Mouse (Mus musculus): ENCODE data around the gene Wnt4.

Wnt4 gene

GRCm38 (mm10) chr4:137306991-137307706 lies 29.9 kb downstream of the Wnt4 start:
- DNase-seq (ENCODE audit: low spot score): no peak

DNA sequence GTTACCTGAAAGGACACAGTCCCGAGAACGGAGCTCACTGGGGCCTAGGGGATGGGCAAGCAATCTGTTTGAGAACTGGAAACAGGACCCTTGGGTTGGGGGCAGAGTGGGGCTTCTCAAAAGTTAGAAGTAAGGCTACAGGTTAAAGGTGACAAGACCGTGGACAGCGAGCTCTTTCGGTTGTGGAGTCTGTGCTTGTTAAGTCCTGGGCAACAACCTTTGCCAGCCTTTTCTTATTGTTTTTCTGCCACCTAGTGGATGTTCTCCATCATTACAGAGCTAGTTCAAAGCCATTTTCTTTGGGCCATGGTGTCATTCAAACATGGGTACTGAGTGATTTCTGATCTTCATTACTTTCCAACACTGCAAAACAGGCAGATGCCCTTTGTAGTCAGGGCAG lies 31.1 kb downstream of the Wnt4 start:
- DNase-seq (ENCODE audit: low spot score): peak; percentile 83

GRCm38 (mm10) chr4:137313511-137313910 lies 36.2 kb downstream of the Wnt4 start:
- peak; percentile 71 for DNase-seq (ENCODE audit: low spot score)

GRCm38 (mm10) chr4:137314561-137314960 lies 37.3 kb downstream of the Wnt4 start:
- DNase-seq (ENCODE audit: low spot score): no peak

GRCm38 (mm10) chr4:137315061-137315460 lies 37.8 kb downstream of the Wnt4 start:
- no peak for DNase-seq (ENCODE audit: low spot score)

GRCm38 (mm10) chr4:137316027-137316770 lies 38.9 kb downstream of the Wnt4 start:
- DNase-seq (ENCODE audit: low spot score): no peak

DNA sequence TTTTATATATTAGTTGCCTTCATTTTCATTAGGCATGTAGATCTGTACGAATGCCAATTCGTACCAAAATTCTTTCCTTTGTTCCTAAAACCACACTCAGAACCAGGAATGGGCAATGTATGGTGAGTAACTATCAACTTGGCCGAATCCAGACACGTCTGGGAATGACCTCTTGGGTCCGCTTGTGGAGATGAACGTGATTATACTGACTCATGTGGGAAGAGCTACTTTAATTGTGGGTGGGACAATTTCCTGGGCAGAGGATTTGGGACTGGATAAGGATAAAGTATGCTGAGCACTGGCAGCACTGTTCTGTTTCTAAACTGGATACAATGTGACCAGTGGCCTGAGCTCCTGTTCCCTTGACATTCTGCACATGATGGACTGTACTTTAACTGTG lies 47.6 kb downstream of the Wnt4 start:
- no peak for DNase-seq (ENCODE audit: low spot score)

DNA sequence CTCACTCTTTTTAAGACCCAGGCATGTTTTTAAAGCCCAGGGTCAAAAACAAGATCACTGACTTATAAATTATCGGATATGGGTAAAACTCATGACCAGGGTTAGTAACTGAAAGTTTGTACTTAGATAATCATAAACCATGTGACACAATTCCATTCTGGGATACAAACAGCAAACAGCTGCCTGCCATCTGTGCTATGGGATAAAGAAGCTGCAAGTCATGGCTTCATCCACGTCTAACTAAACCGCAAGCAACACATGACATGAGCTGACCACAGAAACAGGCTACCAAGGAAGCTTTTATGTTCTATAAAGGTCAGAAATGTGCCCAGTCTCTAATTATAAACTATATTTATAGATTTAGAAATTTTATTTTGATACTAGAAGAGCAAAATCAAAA lies 49.2 kb downstream of the Wnt4 start:
- no peak for DNase-seq (ENCODE audit: low spot score)

DNA sequence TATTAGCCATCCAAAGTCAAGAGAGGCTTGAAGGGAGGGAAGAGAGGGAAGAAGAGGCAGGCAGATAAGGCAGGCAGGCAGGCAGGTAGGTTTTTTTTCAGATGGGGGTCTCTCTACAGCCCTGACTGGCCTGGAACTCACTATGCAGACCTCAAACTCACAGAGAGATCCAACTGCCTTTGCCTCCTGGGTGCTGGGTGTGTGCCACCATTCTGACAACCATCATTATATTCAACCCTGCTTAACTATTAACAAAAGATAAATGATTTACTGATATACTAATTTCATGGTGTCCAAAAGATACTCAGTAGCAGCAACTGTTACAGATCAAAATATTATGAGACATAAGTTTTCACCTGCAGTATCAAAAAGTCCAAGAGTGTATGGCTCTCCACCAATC lies 54.8 kb downstream of the Wnt4 start:
- DNase-seq (ENCODE audit: low spot score): no peak

DNA sequence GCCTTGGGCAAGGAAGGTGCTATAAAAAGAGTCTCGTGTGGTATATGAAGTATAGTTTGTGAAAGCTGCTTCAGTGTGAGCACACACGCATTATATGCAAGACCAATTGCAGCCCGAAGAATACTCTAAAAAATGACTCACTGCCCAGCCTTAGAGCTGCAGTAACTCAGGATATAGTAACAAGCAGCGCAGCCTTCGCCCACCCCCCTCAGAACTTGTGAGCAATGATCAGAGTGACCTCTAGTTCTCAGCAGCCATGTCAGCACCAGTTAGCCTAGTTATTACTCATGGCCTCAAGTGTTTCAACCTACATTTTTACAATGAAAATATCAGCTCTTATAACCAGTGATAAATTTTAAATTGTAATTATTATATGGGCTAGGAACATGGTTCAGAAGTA lies 59.2 kb downstream of the Wnt4 start:
- DNase-seq (ENCODE audit: low spot score): no peak

DNA sequence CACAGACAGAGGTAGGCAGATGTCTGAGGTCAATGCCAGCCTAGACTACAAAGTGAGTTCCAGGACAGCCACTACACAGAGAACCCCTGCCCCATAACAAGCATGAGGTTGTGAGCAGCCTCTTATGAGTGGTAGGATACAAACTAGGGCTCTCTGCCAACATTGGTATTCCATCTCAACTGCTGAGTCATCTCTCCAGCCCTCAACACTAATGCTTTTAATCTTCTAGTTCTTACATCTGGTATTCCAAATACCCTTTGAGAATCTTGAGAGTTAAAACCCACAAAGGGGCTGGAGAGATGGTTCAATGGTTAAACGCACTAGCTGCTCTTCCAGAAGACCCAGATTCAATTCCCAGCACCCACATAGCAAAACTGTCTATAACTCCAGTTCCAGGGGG lies 62.1 kb downstream of the Wnt4 start:
- DNase-seq (ENCODE audit: low spot score): no peak

DNA sequence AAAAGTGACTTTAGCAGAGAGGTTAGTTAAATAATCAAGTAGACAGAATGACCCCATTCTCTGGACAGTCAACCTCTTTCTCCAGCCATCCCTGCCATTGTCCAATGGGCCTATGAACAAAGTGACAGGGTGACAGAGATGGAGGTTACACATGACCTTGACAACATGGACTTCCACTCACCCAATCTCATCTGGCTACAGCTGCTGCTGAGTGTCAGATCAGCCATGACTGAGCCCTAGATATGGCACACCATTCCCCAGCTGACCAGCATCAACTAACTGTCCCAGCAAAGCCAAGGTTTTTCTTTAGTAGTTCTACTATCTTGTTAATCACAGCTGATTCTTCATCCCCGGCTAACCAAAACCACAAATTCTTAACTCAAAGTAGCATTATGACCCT lies 65.5 kb downstream of the Wnt4 start:
- no peak for DNase-seq (ENCODE audit: low spot score)

DNA sequence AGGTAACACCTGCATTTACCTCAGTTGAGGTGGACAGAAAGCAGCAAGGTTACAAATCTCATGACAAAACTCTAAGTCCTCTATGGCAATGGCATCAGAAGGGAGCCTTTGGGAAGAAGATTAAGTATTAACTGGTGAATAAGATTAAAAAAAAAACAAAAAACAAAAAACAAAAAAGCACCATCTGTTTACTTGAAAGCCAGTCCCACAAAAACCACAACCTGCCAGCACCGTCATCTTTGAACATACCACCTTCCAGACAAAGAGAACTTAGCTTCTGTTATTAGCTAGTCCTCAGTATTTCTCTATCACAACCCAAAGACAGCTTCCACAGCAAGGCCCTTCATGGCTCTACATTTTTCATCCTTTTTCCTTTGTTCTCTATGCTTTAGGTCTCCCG lies 67.8 kb downstream of the Wnt4 start:
- DNase-seq (ENCODE audit: low spot score): no peak

DNA sequence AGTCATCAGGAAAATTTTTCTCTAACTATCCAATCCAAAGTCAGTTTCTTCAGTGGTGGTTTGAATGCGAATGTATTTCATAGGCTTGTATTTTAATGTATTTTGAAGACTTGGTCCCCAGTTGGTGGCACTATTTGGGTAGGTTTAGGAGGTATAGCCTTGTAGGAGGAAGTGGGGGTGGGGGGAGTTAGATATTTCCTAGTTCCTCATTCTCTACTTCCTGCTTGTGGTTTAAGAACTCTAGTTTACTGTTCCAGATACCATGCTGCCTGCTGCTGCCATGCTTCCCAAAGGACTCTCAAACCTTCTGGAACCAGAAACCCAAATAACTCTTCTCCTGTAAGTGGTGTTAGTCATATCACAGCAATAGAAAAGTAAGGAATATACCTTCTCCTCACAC lies 68.5 kb downstream of the Wnt4 start:
- no peak for DNase-seq (ENCODE audit: low spot score)

All from retina, embryonic 14.5 days (tissue).